Mouse (Mus musculus): ENCODE data around the gene Agap2.

Gene Agap2

DNA sequence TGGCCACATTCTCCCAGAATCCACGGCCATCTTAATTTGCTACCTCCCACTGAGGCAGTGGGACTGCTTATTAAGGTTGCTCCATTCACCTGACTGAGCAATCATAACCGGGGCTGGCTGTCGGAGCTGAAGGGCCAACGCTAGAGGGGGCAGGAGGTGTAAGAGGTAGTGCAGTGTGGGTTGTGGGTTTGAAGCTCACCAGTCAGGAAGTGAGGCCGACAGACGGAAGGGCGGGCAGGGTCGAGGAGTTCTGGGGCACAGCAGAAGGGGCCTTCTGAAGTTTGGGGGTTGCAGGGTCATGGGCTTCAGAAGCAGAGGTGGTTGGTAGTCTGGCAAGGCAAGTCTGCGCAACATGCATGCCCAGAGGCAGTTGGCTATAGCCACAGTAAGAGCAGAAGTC lies at the start of gene Agap2:
TSS of gene Agap2 (plus strand) at position 205 of the 400 bp plus-strand sequence.
- DNase-seq (ENCODE audit: low read depth, low spot score), result no peak

DNA sequence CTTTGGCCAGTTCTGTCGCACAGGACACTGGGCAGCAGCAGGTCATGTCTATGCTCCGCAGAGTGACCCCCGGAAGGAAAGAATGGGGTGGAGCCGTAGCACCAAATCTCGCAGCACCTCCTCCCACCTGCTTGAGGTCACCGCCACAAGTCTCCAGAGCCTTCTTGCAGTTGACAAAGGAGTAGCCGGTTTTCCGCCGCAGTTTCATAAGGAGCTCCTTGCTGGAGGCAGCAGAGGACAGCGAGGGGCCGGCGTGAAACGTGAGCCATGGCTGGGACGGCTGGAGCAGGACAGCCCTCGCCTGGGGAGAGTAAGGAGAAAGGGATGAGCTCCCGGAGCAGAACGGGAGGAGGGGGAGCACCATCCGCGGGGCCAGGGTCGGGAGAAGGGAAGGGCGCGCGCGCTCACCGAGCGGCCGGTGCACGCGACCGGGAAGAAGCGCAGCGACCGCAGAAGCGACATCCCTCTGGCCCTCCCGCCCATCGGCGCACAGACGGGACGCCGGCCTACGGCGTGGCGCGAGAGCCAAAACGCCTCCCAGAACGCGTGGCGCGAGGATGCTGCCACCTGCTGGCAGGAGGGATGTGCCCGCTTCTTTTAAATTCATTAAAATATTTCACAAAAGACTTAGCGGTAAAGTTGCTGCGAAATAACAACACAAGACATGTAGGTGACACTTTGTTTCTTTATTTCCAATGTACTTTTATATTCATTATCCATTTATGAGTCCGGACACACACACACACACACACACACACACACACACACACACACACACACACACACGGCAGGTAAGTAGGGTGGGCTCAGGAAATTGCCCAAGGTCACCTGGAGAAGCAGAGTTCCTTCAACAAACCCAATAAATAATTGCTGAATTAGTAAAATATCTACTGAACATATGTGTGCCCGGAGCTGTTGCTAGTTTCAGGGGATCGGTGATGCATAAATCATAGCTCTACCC lies 44.5 kb upstream of the Agap2 start, which contains the start of gene Tsfm:
TSS of gene Tsfm (minus strand) at position 505 of the 961 bp plus-strand sequence.
- DNase-seq (ENCODE audit: low read depth, low spot score), result peak; percentile 92

DNA sequence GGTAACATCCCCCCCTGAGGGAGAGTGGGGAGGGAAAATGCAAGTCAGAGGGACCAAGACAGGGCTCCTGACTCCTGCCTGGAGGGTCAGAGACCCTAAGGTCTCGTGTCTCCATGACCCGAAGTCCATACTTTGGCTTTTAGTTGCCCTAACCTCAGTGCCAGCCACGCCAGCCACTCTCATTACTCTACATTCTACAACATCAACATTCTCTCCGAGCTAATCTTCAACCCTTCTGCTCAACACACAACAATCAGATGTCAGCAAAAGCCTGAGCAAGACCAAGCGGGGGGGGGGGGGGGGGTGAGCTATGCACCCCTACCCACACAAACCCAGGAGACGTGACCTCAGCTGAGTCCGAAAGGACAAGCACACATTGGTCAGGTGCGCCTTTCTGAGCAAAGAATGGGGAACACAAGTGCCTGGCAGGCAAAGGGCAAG lies 41.8 kb upstream of the Agap2 start:
- no peak for DNase-seq (ENCODE audit: low read depth, low spot score)

DNA sequence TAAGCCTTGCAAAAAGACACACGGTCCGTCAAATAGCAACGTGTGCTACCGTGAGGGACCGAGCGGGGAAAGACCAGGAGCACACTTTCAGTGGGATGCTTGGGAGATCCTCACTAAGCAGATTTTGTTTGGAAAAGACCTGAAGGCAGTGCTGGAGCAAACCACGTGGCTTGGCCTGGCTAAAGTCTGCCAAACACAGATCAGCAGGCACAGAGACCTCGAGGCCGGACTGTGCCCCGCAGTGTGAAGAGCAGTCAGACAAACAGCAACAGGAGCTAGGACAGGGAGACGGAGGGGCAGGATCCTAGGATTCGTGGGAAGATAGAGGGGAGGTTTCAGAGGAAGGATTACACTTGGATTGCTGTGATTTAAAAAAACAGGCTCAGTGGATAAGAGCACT lies 38.8 kb upstream of the Agap2 start:
- DNase-seq (ENCODE audit: low read depth, low spot score), result no peak

DNA sequence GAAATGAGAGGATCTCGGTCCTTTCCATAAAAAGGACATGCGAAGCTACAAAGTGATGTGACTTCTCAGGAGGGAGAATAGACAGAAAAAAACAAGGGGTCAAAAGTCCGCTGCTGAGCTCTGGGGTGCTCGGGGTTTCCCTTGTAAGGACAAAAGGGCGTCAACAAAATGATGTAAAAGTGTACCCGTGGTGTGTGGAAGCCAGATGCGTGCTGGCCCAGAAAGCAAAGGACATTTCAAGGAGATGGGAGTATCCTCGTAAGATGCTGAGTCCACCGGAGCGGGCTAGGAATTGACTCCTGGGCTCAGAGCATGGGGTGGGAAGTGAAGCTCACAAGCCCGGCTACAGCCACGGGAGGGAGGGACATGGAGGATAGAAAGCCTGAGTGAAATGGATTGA lies 37.4 kb upstream of the Agap2 start:
- no peak for DNase-seq (ENCODE audit: low read depth, low spot score)

DNA sequence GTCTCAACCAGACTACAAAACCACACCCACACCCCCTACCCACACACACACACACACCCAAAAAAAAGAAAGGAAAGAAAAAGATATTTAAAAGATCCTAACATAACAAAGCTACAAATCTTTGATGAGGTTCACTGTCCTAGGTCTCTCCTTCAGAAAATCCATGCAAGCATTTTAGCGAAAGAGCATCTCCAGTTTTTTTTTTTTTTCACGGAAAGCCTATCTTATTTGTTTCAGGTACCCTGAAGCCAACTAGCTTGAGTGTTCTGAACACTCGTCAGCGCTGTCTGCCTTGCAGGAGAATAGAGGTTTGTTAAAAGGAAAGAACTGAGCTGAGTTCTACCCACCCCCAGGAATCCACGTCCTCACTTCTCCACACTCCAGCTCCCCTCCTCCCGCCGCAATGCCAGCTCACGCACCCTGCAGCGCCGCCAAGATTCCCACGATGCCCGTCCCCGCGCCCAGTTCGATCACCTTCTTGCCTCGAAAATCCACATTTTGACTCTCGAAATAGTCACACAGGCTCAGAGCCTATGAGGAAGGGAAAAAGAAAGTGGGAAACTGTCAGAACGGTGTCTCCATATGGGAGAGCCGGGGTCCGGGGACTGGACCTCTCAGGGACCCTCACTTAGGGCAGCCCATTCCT lies 34.4 kb upstream of the Agap2 start:
- DNase-seq (ENCODE audit: low read depth, low spot score), result no peak

DNA sequence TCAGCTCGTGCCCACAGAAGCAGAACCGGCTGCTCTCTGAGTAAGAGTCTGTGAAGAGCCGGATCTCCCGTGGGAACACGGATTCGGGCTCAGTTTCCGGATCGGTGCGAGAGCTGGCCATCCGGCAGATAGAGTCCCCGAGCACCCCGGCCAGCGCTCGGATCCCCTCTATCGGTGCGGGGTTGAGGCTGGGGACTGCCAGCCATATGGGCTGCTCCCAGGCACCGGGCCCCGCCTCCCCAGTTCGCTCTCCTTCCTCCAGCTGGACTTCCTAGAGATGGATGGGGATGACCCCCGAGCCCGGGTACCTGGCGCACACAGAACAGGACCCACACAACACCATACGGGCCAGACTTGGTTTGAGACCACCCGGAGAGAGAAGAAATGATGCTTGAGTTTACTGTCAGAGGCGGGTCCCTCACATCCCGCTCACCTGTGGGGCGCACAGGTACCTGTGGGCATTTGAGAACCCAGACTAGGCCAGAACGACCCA lies 33.8 kb upstream of the Agap2 start, which contains the start of the genes Mettl1 and Eef1akmt3:
TSS of gene Mettl1 (plus strand) at position 141 of the 493 bp plus-strand sequence.
TSS of gene Eef1akmt3 (minus strand) at position 240 of the 493 bp plus-strand sequence.
- DNase-seq (ENCODE audit: low read depth, low spot score), result no peak

DNA sequence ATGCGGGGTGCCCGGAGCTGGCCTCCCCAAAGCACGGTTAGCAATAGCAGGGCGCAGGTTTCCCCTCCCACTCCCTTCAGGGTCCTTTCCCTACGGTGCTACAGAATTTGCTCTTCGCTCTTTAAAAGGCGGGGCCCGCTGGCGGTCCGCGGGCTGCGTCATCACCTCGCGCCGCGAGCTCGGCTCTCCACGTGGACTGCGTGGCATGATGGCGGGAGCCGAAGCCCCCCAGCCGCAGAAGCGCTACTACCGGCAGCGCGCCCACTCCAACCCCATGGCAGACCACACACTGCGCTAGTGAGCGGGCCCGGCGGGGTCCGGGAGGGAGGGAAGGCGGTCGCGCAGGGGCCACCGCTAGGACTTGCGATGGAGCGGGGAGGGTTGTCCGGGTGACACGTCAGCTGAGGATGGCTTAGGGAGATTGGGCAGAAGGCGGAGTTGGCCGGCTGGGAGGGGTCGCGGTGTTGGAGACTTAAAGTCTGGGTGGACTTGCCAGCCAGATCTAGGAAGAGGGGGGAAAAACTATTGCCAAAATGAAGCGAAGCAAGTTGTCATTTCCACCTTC lies 33.2 kb upstream of the Agap2 start:
- DNase-seq (ENCODE audit: low read depth, low spot score), result peak; percentile 91

DNA sequence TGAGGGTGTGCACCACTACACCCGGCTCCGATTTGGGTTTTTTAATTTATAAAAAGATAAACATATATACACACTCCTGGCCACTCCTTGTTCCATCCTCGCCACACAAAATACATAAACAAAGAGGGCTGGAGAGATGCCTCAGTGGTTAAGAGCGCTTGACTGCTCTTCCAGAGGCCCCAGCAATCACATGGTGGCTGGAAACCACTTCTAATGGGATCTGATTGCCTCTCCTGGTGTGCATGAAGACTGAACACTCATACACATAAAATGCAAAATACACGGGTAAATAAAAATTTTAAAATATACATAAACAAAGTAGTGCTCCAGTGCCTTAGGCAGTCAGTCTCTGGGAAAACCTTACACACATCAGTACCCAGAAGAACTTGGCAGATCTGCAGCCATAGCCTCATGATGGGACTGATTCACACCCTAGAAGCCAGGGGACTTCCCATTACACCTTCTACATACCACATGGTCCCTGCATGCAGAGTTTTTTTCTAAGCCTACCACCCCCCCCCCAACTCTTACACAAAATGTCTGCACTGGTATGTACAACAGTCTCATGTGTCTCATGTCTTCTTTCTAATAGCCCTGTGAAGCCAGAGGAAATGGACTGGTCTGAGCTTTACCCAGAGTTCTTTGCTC lies 32.5 kb upstream of the Agap2 start:
- no peak for DNase-seq (ENCODE audit: low read depth, low spot score)

DNA sequence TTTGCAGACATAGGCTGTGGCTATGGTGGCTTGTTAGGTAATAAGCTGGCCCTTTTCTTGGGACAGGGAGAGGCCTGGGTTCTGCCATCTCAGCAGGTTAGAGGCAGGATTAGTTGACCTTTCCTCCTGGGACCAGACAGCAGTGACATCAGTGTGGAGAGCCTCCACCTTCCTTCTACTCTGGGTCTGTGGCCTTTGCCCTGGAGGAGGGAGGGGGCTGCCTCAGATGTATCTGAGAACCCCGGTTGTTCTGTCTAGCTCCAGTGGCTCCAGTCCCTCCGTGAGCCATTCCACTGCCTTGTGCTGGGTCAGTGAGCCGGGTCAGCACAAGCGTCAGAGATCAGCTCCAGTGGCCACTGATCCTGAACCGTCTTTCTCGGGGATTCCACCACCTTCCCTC lies 31.9 kb upstream of the Agap2 start:
- DNase-seq (ENCODE audit: low read depth, low spot score), result no peak

DNA sequence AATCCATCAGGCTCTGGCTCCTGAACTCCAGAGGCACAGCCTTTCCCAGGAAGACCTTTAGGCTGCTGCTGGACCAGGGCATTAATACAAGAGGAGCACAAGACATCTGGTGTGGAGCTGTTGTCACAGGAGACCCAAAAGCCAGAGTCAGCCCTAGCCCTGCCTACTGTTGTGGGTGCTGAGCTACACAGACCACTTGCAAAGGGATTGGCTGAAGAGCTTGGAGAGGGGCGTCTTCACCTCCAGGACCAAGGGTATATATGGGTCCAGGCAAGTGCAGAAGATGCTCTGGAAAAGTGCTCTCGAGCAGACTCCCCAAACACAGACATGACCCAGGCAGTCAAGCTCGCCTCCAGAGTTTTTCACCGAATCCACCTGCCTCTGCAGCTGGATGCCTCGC lies 27.1 kb upstream of the Agap2 start, which contains the start of gene Cyp27b1:
TSS of gene Cyp27b1 (plus strand) at position 297 of the 400 bp plus-strand sequence.
- DNase-seq (ENCODE audit: low read depth, low spot score), result no peak

DNA sequence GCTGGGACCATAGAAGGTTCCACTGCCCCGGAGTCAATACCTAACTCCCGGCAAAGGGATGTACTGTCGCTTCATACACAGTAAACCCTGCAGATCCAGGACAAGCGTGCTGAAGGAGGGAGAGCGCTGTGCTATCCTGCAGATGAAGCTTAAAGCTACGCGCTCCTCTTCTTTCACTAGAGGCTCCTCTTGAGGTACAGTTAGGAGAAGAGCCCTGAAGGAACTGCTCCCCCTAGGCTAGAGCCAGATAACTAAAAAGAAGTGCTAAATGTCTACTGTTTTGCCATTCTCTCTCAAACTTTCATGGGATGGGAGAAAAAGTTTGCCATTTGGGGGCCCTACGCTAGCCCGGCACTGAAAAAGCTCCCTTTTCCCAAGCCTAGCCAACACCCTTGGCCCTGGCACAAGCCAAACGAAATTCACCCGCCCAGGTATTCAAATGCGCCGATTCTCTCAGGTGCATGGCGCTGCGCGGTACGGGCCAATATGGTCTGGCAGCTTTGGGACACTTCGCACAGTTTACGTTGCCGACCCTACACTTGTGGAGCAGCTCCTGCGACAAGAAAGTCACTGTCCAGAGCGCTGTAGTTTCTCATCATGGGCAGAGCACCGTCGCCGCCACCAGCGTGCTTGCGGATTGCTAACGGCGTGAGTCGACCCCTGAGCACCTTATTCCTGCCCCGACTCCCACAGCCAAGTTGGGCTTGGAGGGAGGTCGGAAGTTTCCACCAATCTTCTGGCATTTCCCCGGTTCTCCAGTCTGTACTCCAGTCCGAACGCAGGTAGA lies 26.3 kb upstream of the Agap2 start:
- no peak for DNase-seq (ENCODE audit: low read depth, low spot score)

DNA sequence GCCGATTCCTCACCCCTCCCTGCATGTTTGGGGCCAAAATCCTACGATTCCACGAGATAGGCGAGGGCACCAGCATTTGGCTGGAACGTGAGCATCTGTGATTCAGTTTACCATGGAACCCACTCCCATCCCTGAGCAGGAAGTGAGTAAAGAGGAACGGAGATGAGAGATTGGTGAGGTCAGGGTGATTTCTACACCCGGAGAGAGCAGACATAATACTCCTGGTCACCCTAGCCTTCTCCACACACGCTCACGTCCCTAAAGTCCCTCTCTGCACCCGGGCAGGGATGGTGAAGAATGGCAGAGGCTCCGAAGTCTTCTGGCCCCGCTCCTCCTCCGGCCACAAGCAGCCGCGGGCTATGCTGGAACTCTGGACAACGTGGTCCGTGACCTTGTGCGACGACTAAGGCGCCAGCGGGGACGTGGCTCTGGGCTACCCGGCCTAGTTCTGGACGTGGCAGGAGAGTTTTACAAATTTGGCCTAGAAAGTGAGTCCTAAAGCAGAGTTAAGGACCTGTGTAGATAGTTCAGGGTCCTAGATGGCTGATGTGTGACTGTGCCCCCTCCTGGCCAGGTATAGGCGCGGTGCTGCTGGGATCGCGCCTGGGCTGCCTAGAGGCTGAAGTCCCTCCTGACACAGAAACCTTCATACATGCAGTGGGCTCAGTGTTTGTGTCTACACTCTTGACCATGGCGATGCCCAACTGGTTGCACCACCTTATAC lies 25.5 kb upstream of the Agap2 start:
- DNase-seq (ENCODE audit: low read depth, low spot score), result no peak

DNA sequence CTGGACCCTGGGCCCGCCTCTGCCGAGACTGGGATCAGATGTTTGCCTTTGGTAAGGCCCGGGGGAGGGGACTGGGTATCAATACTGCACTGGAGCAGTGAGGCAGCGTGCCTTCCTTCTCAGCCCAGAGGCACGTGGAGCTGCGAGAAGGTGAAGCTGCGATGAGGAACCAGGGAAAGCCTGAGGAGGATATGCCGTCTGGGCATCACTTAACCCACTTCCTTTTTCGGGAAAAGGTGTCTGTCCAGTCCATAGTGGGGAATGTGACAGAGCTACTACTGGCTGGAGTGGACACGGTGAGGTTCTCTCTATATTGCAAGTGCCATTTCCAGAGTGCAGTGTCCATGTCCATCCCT lies 25.0 kb upstream of the Agap2 start:
- DNase-seq (ENCODE audit: low read depth, low spot score), result no peak

DNA sequence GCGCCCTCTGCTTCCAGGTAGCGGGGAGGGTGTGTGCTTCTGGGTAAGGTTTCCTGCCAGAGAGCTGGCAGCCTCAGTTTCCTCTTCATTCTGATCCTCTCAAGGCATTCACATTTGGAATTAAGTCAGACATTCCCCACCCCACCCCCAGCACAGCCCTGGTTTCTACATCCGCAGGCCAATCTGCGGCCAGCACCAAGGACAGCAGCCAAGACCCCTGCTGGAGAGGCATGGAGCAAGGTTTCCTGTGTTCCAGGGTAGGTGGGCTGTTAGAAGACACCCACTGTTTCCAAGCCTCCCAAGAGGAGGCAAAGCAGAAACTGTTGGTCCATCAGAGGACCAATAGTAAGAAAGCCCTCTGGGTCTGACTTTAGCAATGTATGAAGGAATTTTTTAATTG lies 20.4 kb upstream of the Agap2 start:
- DNase-seq (ENCODE audit: low read depth, low spot score), result no peak

DNA sequence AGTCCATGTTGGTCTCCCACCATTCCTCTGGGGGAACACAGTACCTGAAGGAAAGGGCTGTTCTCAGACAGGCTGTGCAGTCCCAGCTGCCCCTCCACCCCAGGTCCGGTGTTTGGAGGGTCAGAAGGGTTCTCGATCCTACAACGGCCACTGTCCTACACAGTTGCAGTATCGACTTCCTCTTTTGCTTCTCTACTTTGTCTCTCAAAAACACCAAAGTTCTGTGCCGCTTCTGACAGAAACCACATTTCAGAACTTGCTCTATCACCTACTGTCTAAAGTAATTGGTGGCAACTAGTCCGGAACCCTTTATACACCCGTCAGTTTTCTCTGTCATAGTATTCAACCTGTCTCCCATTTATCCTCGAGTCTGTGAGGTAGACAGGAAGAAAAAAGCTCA lies 19.7 kb upstream of the Agap2 start:
- DNase-seq (ENCODE audit: low read depth, low spot score), result no peak

DNA sequence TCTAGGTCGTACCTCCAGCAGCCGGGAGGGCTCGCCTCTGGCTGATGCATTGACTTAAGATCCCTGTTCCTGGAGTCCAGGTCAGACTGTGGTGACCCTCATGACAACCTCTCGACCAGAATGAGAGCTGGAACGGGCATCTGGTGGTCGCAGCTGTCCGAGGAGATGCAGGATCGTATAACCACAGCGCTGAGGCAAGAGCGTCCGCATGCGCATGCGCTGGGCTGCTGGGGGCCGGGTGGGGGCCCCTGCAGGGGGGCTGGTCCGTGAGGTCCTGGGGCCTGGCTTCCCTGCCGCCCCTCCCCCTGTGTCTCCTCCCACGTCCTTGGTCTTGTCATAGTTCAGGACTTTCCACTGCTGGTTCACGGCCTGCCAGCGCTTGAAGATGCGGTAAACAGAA lies 18.6 kb upstream of the Agap2 start:
- no peak for DNase-seq (ENCODE audit: low read depth, low spot score)

DNA sequence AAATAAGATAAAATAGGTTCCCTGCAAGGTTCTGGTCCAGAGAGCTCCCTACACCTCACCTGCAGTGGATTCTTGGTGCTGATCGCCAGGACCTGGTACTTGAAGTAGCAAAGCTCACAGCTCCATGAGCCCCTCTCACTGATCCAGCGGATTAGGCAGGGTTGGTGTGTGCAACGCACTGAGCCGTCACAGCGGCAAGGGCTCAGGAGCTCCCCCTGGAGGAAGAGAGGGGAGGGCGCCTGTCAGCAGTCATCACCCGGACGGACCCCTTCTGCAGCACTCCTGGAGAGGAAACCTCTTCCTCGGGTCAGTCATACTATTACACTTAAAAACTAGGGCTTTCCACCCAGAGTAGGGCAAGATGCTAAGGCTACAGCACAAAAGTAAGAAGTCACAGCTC lies 16.9 kb upstream of the Agap2 start:
- DNase-seq (ENCODE audit: low read depth, low spot score), result peak; percentile 82

DNA sequence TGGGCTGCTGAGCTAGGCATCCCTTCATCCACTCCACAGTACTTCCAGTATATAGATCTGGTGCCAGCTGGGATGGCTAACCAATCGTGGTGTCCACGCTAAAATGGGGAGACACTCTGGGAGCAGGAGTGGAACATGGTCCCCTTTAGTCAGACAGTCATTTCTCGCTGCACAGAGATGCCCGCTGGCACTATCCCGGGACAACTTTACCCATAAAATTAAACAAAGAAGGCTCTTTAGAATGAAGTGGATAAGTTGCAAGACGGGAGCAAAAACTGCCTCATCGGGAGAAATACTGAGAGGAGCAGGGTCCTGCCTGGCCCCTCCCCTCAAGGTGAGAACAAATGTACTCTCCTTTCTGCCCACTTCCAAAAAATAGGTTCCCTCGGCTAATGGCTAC lies 16.4 kb upstream of the Agap2 start:
- no peak for DNase-seq (ENCODE audit: low read depth, low spot score)
